Mouse (Mus musculus): ENCODE results near the gene Olfm1. TPM values are rescaled to one million over a fixed set of nuclear protein-coding genes. Genes with fewer than 3 reads are reported as not detected.

Gene Olfm1
- polyA plus RNA-seq, 1 experiment = 11.7 TPM

DNA sequence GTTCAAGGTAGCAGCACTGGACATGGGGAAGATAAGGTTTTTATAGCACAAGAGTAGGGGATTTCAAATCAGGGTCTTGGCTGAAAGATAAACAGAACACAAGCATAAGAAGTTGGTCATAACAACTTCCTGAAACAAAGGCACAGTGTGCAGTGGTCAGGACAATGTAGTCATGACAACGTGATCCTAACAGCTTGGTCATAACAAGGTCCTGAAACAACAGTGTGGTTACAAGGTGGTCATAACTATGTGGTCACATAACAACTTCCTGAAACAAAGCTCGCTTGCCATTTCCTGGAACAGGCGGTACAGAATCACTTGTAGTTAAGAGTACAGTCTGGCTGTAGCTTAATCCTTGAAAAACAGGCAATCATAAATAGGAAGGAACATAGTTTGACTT, 12.7 kb upstream of the Olfm1 start:
- WGBS = 4% methylated on average over 3 of the region's 3 CpGs
- H3K36me3 ChIP-seq (ENCODE audit: control insufficient read depth, insufficient read depth, low read length) = no peaks in the 10 kb centered on the region
- H3K4me1 ChIP-seq (ENCODE audit: control insufficient read depth, insufficient read depth, insufficient read length) = no peaks in the 10 kb centered on the region
- no peak for TF ChIP-seq CTCF (IDR thresholded peaks at IDR 0.05; ENCODE audit: extremely low read depth, insufficient read depth, insufficient read length, insufficient replicate concordance)
- TF ChIP-seq POLR2A (IDR thresholded peaks at IDR 0.05; ENCODE audit: low read depth, low read length) = no peak
- peak in 1 of 2 experiments; percentile 7 for DNase-seq (ENCODE audit: low read depth in 1 of 2, low spot score in 2 of 2)
- no peak overlapping the region for H3K27ac ChIP-seq (ENCODE audit: insufficient read depth, low read length)
- H3K27me3 ChIP-seq (ENCODE audit: control insufficient read depth, insufficient read depth, low read length) = no peaks in the 10 kb centered on the region
- no peak overlapping the region for H3K4me3 ChIP-seq (ENCODE audit: extremely low read depth, insufficient read depth, insufficient read length)

DNA sequence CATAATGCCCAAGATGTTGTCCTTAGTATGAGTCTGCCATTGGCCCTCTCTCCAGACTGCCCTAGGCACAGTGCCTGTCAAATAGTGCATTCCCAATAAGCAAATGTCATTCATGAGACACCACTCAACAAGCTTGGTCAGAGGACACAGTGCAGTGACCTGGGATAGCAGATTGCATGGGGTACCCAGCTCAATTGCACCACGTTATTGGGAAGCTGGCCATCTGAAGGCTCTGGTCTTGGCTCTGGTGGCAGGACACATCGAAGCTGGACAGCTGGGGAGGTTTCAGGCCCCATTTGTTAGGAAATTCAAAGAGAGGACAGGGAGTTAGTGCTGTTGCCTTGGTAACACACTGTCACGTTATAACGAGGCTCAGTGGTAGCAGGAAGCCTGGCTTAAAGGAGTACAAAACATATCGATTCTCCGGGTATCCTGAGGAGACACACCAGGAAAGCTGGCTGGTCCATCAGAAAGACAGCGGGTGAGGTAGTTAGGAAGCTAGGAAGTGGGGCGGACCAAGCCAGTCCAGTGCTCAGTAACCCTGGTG, 4.3 kb upstream of the Olfm1 start:
- 56% methylated on average over 8 of the region's 8 CpGs for WGBS
- no peak for DNase-seq (ENCODE audit: low read depth in 1 of 2, low spot score in 2 of 2)
- Histone ChIP-seq H3K27me3 (ENCODE audit: control insufficient read depth, insufficient read depth, low read length) (peaks cover 5% of the 10 kb centered on the region), H3K27ac (ENCODE audit: insufficient read depth, low read length) (no peak overlapping the region), H3K36me3 (ENCODE audit: control insufficient read depth, insufficient read depth, low read length) (no peaks in the 10 kb centered on the region), H3K4me3 (ENCODE audit: extremely low read depth, insufficient read depth, insufficient read length) (no peak overlapping the region), H3K4me1 (ENCODE audit: control insufficient read depth, insufficient read depth, insufficient read length) (no peaks in the 10 kb centered on the region)
- no peak for TF ChIP-seq POLR2A (IDR thresholded peaks at IDR 0.05; ENCODE audit: low read depth, low read length)
- no peak for TF ChIP-seq CTCF (IDR thresholded peaks at IDR 0.05; ENCODE audit: extremely low read depth, insufficient read depth, insufficient read length, insufficient replicate concordance)

DNA sequence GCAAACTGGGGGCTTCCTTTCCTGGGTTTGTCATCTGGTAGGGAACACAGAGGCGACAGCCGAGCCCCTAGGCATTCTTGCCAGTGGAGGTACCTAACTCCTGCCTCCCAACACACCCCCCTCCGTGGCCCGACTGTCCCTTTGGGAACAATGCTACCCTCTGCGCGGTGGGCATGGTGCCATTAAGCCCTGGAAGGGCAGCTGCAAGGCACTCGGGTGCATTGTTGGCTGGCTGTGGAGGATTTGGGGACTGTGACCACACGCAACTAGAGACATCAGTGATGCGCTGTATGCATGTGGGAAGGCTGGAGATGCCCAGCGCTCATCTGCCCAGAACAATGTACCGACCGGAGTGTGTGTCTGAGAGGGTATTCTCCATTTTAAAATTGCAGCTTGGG, 897 bp downstream of the Olfm1 start:
- Histone ChIP-seq H3K27me3 (ENCODE audit: control insufficient read depth, insufficient read depth, low read length) (peaks cover 5% of the 10 kb centered on the region), H3K27ac (ENCODE audit: insufficient read depth, low read length) (no peak overlapping the region), H3K4me1 (ENCODE audit: control insufficient read depth, insufficient read depth, insufficient read length) (no peaks in the 10 kb centered on the region), H3K36me3 (ENCODE audit: control insufficient read depth, insufficient read depth, low read length) (no peaks in the 10 kb centered on the region), H3K4me3 (ENCODE audit: extremely low read depth, insufficient read depth, insufficient read length) (no peak overlapping the region; the same call in 1 of the 2 replicates)
- 34% methylated on average over 12 of the region's 12 CpGs for WGBS
- TF ChIP-seq POLR2A (IDR thresholded peaks at IDR 0.05; ENCODE audit: low read depth, low read length) (no peak), CTCF (IDR thresholded peaks at IDR 0.05; ENCODE audit: extremely low read depth, insufficient read depth, insufficient read length, insufficient replicate concordance) (no peak)
- no peak for DNase-seq (ENCODE audit: low read depth in 1 of 2, low spot score in 2 of 2)

DNA sequence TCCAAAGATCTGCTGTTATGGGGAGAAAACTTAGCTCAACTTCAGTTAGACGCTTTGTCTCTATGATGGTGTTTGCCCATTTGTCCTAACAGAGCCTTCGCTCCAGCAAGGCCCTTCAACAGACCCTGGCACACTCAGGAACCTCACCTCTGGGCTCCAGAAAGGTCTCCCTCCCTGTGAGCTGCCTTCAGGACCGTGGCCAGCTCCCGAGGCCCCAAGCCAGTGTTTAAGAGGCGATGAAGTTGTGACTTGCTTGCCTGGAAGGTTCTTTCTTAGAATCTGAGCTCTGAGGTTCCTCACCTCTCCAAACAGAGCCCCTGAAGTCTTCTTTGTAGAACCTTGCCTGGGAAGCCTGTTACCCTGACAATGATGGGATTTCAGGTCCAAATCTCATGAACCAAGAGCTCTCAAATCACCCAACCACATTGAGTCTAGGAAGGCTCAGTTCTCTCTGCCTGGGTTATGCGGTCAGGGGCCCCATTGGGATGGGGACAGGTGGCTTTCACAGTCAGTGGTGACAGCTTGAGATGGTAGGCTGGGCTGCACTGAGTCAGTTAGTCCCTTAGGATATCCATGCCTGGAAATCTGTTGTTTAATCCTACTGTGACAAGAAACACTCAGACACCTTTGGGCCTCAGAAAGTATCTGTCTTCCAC, 2.3 kb downstream of the Olfm1 start:
- 40% methylated on average over 6 of the region's 6 CpGs for WGBS
- no peak overlapping the region for H3K4me3 ChIP-seq (ENCODE audit: extremely low read depth, insufficient read depth, insufficient read length)
- no peak for TF ChIP-seq POLR2A (IDR thresholded peaks at IDR 0.05; ENCODE audit: low read depth, low read length)
- TF ChIP-seq CTCF (IDR thresholded peaks at IDR 0.05; ENCODE audit: extremely low read depth, insufficient read depth, insufficient read length, insufficient replicate concordance) = no peak
- H3K27ac ChIP-seq (ENCODE audit: insufficient read depth, low read length) = no peak overlapping the region
- no peaks in the 10 kb centered on the region for H3K36me3 ChIP-seq (ENCODE audit: control insufficient read depth, insufficient read depth, low read length)
- H3K4me1 ChIP-seq (ENCODE audit: control insufficient read depth, insufficient read depth, insufficient read length) = no peaks in the 10 kb centered on the region
- DNase-seq (ENCODE audit: low read depth in 1 of 2, low spot score in 2 of 2) = no peak
- H3K27me3 ChIP-seq (ENCODE audit: control insufficient read depth, insufficient read depth, low read length) = peaks cover 5% of the 10 kb centered on the region

DNA sequence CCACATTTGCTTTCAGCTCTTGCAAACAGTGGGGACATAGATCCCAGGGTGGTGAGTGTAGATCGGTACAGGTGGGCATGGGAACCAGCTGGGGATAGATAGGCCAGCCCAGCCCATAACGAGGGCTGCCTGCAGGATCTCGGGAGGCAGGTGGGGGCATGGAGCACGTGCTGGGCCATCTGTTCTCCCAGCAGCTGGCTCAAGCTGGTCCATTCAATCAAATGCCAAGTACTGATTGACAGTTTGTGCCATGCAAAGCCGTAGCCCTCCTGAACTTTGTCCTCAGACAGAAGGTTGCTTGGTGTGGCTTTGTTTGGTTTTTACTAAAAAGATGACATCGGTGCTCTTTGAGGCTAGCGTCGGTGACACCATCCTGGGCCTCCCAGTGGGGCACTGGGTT, 2.9 kb downstream of the Olfm1 start:
- WGBS = 84% methylated on average over 8 of the region's 8 CpGs
- Histone ChIP-seq H3K4me1 (ENCODE audit: control insufficient read depth, insufficient read depth, insufficient read length) (no peaks in the 10 kb centered on the region), H3K27ac (ENCODE audit: insufficient read depth, low read length) (no peak overlapping the region), H3K4me3 (ENCODE audit: extremely low read depth, insufficient read depth, insufficient read length) (no peak overlapping the region), H3K36me3 (ENCODE audit: control insufficient read depth, insufficient read depth, low read length) (no peaks in the 10 kb centered on the region), H3K27me3 (ENCODE audit: control insufficient read depth, insufficient read depth, low read length) (peaks cover 5% of the 10 kb centered on the region)
- no peak for DNase-seq (ENCODE audit: low read depth in 1 of 2, low spot score in 2 of 2)
- no peak for TF ChIP-seq CTCF (IDR thresholded peaks at IDR 0.05; ENCODE audit: extremely low read depth, insufficient read depth, insufficient read length, insufficient replicate concordance)
- TF ChIP-seq POLR2A (IDR thresholded peaks at IDR 0.05; ENCODE audit: low read depth, low read length) = no peak

DNA sequence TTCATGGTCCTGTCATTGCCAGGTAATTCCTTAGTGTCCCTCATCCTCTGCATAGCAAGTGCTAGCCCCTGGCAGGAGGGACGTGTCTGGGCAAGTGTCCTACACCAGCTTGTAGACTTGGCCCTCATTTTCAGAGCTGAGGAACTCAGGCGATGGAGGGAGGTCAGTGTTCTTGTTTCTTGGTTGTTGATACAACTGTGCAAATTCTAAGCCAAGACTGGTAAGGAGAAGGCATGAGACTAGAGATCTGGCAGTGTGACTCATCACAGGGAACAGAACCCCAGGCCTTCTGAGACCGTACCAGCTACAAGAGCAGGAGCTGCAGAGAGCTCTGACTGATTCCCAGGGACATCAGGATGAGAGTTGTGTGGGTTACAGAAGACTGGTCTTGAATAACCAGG, 8.6 kb downstream of the Olfm1 start:
- no peak for DNase-seq (ENCODE audit: low read depth in 1 of 2, low spot score in 2 of 2)
- TF ChIP-seq CTCF (IDR thresholded peaks at IDR 0.05; ENCODE audit: extremely low read depth, insufficient read depth, insufficient read length, insufficient replicate concordance) (no peak), POLR2A (IDR thresholded peaks at IDR 0.05; ENCODE audit: low read depth, low read length) (no peak)
- no peak overlapping the region for H3K4me3 ChIP-seq (ENCODE audit: extremely low read depth, insufficient read depth, insufficient read length)
- no peaks in the 10 kb centered on the region for H3K36me3 ChIP-seq (ENCODE audit: control insufficient read depth, insufficient read depth, low read length)
- no peak overlapping the region for H3K27ac ChIP-seq (ENCODE audit: insufficient read depth, low read length)
- WGBS = 67% methylated on average over 3 of the region's 3 CpGs
- H3K4me1 ChIP-seq (ENCODE audit: control insufficient read depth, insufficient read depth, insufficient read length) = no peaks in the 10 kb centered on the region
- H3K27me3 ChIP-seq (ENCODE audit: control insufficient read depth, insufficient read depth, low read length) = peaks cover 4% of the 10 kb centered on the region

DNA sequence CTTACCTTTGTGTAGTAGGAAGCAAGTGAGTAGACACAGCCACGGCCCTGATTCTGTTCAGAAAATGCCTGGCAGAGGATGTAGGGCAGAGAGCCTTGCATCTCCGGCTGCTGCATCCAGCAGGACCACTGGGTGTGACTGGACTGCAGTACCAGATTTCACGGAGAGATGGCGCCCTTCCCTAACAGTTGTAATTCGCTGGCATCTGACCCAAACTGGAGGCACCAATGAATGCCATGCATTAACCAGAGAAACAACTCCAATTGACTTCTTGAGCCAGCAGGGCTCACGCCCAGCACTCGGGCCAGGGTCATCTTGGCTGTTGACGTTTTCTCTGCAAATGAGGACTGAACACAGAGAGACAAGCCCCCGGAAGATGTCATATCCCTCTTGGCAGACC, 11.4 kb downstream of the Olfm1 start:
- Histone ChIP-seq H3K4me3 (ENCODE audit: extremely low read depth, insufficient read depth, insufficient read length) (no peak overlapping the region), H3K27me3 (ENCODE audit: control insufficient read depth, insufficient read depth, low read length) (peaks cover 4% of the 10 kb centered on the region), H3K36me3 (ENCODE audit: control insufficient read depth, insufficient read depth, low read length) (no peaks in the 10 kb centered on the region), H3K4me1 (ENCODE audit: control insufficient read depth, insufficient read depth, insufficient read length) (no peaks in the 10 kb centered on the region), H3K27ac (ENCODE audit: insufficient read depth, low read length) (no peak overlapping the region)
- DNase-seq (ENCODE audit: low read depth in 1 of 2, low spot score in 2 of 2) = peak; percentile 12 to 60
- 6% methylated on average over 9 of the region's 9 CpGs for WGBS
- TF ChIP-seq CTCF (IDR thresholded peaks at IDR 0.05; ENCODE audit: extremely low read depth, insufficient read depth, insufficient read length, insufficient replicate concordance) = peak; percentile 80; the same call in 1 of the 2 replicates
- no peak for TF ChIP-seq POLR2A (IDR thresholded peaks at IDR 0.05; ENCODE audit: low read depth, low read length)
